Mouse (Mus musculus): Measurements from ENCODE around the gene Borcs7. TPM values are rescaled to one million over a fixed set of nuclear protein-coding genes. Genes with fewer than 3 reads are reported as not detected.
"Not testable (repeated sequence)": the region's sequence is repeated elsewhere in the genome, so short reads cannot be mapped to it uniquely, and the experiment has no call there.

Gene Borcs7
- polyA plus RNA-seq, 1 experiment from 2014 or later, result 10.9 TPM

DNA sequence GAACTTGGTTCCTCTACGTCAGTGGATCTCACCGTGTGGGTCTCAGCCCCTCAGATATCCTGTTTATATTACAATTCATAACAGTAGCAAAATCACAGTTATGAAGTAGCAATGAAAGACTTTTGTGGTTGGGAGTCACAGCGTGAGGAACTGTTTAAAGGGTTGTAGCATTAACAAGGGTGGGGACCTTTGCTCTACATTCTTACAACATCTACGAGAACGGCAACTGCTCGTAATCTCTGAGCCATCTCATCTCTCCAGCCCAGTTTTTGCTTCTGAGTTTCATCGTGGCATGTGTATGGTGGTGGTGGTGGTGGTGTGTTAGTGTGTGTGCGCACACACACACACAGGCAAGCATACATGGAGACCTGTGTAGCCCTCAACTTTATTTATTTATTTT lies 24.5 kb downstream of the Borcs7 start:
- no peaks in the 10 kb centered on the region for H3K36me3 ChIP-seq (ENCODE audit: inconsistent target)
- 96% methylated on average over 7 of the region's 8 CpGs for WGBS (ENCODE audit: missing documents)
- H3K27ac ChIP-seq, result no peak overlapping the region
- no peaks in the 10 kb centered on the region for H3K79me2 ChIP-seq (ENCODE audit: inconsistent target)
- H3K4me3 ChIP-seq (ENCODE audit: inconsistent target), result no peak overlapping the region

DNA sequence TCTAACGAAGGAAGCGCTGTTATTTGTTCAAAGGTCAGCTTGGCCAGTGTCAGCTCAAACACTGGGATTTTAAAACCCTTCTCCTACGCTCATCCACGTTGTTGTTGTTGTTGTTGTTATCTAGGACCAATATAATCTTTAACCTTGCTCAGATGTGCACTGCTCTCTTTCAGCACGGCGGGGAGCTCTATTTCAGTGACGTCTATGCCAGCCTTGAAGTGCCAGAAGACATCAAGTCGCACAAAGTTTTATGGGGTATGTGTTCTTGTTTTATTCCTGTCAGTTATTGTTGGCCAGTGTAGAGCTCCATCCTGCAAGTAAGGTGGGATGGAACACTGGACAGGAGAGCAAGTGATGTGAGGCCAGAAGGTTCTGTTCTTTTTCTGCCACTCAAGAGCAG lies 25.3 kb downstream of the Borcs7 start:
- Histone ChIP-seq H3K36me3 (ENCODE audit: inconsistent target) (no peaks in the 10 kb centered on the region), H3K27ac (no peak overlapping the region), H3K79me2 (ENCODE audit: inconsistent target) (no peaks in the 10 kb centered on the region), H3K4me3 (ENCODE audit: inconsistent target) (no peak overlapping the region)
- 97% methylated on average over 8 of the region's 8 CpGs for WGBS (ENCODE audit: missing documents)

DNA sequence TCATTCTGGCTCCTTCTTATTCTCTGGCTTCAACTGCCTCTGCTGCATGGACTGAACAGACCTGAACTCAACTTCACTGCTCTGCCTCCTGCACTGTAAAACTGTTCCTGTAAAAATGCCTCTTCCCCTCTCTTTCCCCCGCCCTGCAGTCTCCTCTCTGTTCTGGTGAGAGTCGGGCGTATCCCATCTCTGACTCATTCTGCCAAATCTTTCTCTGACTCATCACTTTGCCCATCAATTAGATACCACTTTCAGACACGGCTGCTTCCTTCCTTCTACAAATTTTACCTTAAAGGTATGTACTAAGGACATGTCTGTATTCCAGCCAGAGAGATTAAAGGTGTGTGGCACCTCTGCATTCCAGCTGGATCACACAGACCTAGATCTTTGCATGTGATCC lies 28.4 kb downstream of the Borcs7 start:
- Histone ChIP-seq H3K79me2 (ENCODE audit: inconsistent target) (no peaks in the 10 kb centered on the region), H3K36me3 (ENCODE audit: inconsistent target) (no peaks in the 10 kb centered on the region), H3K27ac (no peak overlapping the region), H3K4me3 (ENCODE audit: inconsistent target) (no peak overlapping the region)
- 56% methylated on average over 4 of the region's 4 CpGs for WGBS (ENCODE audit: missing documents)

DNA sequence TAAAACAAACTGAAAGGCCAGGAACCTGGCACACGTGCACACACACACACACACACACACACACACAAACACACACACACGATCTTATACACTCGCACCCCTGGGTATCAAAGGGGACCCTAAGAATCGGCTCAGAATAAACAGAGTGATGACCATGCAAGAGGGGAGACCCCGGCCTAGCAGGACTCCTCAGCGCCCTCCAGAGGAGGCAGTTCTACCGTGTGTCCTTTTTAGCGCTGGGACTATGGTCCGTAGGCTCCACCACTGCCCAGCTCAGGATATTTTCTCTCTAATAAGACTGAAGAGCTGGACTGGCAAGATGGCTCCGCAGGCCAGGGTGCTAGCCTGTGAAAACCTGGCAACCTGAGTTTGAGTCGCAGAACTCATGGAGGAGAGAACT lies 34.7 kb downstream of the Borcs7 start:
- WGBS (ENCODE audit: missing documents), result 94% methylated on average over 9 of the region's 11 CpGs
- Histone ChIP-seq H3K27ac (no peak overlapping the region), H3K36me3 (ENCODE audit: inconsistent target) (no peaks in the 10 kb centered on the region), H3K79me2 (ENCODE audit: inconsistent target) (no peaks in the 10 kb centered on the region), H3K4me3 (ENCODE audit: inconsistent target) (no peak overlapping the region)

DNA sequence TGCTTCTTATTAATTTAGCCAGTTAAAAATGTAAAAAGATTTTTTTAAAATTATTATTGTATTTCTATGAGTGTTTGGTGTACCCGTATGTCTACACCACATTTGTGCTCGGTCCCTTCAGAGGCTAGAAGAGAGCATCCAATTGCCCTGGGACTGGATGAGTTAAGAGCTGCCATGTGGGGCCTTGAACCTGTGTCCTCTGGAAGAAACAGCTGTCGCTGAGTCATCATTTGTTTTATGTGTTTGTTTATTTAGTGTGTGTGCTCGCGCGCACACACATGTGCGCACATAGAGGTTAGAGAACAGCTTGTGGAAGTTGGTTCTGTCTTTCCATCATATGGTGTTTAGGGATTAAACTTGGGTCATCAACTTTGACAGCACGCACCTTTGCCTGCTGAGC lies 36.4 kb downstream of the Borcs7 start:
- Histone ChIP-seq H3K27ac (no peak overlapping the region), H3K36me3 (ENCODE audit: inconsistent target) (no peaks in the 10 kb centered on the region), H3K4me3 (ENCODE audit: inconsistent target) (no peak overlapping the region), H3K79me2 (ENCODE audit: inconsistent target) (no peaks in the 10 kb centered on the region)
- WGBS (ENCODE audit: missing documents), result 100% methylated on average over 7 of the region's 8 CpGs

DNA sequence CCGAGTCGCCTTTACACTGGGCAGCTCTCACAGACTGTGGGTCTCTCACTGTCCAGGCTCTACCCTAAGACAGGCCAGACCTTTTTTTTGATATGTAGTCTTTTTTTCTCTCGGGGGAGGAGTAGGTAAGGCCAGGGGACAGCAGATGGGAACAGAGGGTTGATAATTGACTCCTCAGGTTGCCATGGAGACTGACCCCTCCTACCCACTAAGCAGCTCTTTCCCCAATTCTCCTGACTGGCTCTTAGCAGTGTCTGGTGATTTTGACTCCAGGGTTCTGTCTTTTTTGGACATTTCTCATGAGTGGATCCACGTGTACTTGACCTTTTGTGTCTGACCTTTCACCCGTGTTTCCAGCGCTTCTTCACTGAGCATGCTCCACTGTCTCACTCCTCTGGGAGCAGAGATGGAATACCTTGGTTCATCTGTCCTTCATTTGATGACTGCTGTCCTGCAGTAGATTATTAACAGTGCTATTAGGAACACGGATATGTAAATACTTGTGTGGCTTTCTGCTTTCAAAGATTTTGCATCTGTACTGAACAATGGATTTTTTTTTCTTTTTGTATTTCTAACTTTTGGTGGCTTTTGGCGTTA lies 37.5 kb downstream of the Borcs7 start:
- Histone ChIP-seq H3K79me2 (ENCODE audit: inconsistent target) (no peaks in the 10 kb centered on the region), H3K36me3 (ENCODE audit: inconsistent target) (no peaks in the 10 kb centered on the region), H3K27ac (no peak overlapping the region), H3K4me3 (ENCODE audit: inconsistent target) (no peak overlapping the region)
- 92% methylated on average over 8 of the region's 8 CpGs for WGBS (ENCODE audit: missing documents)

DNA sequence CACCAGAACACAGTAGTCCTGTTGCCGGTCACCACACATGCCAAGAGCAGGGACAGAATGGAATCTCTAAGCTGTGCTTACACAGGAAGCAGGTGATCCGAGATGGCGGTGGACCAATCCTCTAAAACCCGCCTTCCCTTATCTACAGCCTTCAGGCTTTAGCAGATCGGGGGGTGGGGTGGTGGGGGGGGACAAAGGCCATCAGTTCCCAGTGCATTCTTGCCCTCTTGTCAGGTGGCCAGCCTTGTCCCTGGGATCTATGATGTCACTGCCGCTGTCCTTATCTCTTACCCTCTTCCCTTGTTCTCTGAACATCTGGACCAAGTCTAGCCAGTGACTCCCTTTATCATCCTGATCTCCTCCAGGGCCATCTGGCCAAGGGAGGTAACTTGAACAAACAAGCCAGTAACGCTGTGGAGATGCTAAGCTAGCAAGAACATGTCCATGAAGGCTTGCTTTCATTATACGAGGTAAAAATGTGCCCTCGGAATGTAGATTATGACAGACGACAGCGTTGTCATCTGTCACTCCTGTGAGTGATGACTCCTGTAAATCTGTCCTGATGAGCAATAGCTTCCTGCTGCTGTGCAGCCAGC lies 38.3 kb downstream of the Borcs7 start:
- 80% methylated on average over 11 of the region's 11 CpGs for WGBS (ENCODE audit: missing documents)
- H3K27ac ChIP-seq, result no peak overlapping the region
- H3K36me3 ChIP-seq (ENCODE audit: inconsistent target), result no peaks in the 10 kb centered on the region
- no peak overlapping the region for H3K4me3 ChIP-seq (ENCODE audit: inconsistent target)
- H3K79me2 ChIP-seq (ENCODE audit: inconsistent target), result no peaks in the 10 kb centered on the region

DNA sequence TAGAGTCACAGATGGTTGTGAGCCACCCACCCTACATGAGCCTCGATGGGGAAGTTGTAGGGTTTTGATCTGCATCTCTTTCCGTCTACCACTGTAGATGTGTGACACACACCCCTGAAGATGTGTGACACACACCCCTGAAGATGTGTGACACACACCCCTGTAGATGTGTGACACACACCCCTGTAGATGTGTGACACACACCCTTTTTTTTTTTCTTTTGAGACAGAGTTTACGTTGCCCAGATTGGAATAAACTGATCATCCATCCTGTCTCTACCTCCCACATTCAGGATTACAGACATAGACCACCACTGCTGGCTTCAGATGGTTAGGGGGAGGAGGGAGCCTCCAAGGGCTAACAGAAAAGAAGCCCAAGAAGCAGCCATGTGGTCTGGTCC lies 39.2 kb downstream of the Borcs7 start:
- Histone ChIP-seq H3K27ac (no peak overlapping the region), H3K36me3 (ENCODE audit: inconsistent target) (no peaks in the 10 kb centered on the region), H3K79me2 (ENCODE audit: inconsistent target) (no peaks in the 10 kb centered on the region), H3K4me3 (ENCODE audit: inconsistent target) (no peak overlapping the region)
- WGBS (ENCODE audit: missing documents), result 67% methylated on average over 3 of the region's 3 CpGs

DNA sequence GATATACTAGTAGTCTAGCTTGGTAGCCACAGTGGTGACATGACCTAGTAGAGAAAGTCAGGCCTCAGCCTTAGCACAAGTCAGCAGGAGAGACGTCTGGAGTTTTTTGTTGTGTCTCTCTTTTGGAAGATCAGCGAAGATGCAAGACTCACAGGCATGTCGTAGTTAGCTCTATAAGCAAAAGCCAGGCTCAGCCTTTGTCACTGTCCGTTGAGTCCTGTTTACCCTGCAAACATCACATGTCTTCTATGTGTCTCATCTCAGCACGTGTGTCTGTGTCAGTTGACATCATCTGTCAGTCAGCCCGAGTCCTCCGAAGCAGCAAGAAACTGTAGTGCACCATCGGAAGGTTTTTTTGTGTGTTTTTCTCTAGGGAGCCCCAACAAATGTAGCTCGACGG lies 41.6 kb downstream of the Borcs7 start:
- WGBS (ENCODE audit: missing documents), result 95% methylated on average over 10 of the region's 10 CpGs
- H3K27ac ChIP-seq, result no peak overlapping the region
- H3K4me3 ChIP-seq (ENCODE audit: inconsistent target), result no peak overlapping the region
- no peaks in the 10 kb centered on the region for H3K36me3 ChIP-seq (ENCODE audit: inconsistent target)
- no peaks in the 10 kb centered on the region for H3K79me2 ChIP-seq (ENCODE audit: inconsistent target)

DNA sequence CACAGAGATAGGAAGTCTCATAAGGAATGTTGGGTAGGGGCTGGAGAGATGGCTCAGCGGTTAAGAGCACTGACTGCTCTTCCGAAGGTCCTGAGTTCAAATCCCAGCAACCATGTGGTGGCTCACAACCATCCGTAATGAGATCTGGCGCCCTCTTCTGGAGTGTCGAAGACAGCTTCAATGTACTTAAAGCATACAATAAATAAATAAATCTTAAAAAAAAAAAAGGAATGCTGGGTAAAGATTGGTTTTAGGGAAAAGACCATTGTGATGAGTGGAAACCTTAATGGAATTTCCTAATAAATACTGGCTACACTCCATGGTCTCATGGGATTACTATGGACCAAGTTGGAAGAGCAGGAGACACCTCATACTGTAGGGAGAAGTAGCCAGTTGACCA lies 43.0 kb downstream of the Borcs7 start:
- not testable (repeated sequence) for H3K79me2 ChIP-seq (ENCODE audit: inconsistent target); H3K36me3 ChIP-seq (ENCODE audit: inconsistent target); H3K4me3 ChIP-seq (ENCODE audit: inconsistent target); H3K27ac ChIP-seq
- 86% methylated on average over 5 of the region's 5 CpGs for whole genome bisulfite sequencing (ENCODE audit: missing documents)

DNA sequence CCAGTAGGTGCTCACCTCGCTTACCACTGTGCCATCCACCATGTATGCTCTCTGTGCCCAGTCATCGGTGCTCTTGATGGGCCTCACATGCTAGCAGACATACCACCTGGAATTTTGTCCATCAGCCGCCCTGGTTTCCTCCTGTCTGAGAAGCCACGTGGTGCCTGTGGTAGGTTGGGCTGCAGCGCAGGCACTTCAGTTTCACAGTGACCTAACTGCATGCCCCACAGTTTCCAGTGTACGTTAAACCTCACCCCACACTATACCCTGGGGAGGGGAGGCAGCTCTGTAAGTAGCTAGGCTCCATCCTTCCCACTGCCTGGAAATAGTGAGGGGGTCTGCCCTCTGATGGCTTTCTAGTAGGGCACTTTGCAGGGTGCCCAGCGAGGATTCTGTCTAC lies 43.9 kb downstream of the Borcs7 start:
- 100% methylated on average over 6 of the region's 7 CpGs for WGBS (ENCODE audit: missing documents)
- Histone ChIP-seq H3K4me3 (ENCODE audit: inconsistent target) (no peak overlapping the region), H3K27ac (no peak overlapping the region), H3K36me3 (ENCODE audit: inconsistent target) (no peaks in the 10 kb centered on the region), H3K79me2 (ENCODE audit: inconsistent target) (no peaks in the 10 kb centered on the region)

DNA sequence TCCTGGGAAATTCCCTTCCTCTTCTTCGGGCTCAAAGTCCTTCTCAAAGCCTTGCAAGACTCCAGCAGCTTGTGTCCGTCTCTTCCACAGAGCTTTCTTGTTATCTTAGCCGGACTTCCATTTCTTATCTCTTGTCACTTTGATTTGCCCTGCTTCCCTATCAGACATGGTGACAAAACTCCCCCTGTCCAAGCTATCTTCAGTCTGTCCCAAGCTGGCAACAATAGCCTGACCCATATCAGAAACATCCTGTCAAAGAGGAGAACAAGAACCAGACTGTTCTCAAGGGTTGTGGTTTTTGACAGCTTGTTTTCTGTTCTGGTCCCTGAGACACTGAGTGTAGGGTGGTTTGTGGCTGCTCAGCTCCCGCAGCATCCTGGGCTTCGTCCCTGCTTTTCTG lies 45.5 kb downstream of the Borcs7 start:
- WGBS (ENCODE audit: missing documents), result 74% methylated on average over 4 of the region's 5 CpGs
- no peaks in the 10 kb centered on the region for H3K79me2 ChIP-seq (ENCODE audit: inconsistent target)

DNA sequence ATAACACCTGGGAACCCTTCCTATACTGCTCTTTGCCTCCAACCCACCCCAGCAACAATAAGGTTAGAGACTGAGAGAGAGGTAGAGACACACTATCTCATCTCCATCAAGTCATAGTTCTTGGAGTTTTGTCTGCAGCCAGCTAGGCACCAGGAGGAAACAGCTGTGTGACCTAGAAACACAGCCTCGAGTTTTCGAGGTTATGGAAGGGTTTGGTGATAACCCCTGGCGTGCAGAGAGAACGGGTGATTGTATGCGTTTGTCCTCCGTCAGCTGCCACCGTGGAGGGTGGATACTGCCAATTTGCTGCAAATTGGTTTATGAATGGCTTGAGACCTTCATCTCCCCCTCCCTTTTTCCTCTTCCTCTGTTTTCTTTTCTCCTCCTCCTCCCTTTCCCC lies 47.4 kb downstream of the Borcs7 start:
- 67% methylated on average over 7 of the region's 7 CpGs for WGBS (ENCODE audit: missing documents)
- H3K79me2 ChIP-seq (ENCODE audit: inconsistent target), result no peaks in the 10 kb centered on the region
- H3K36me3 ChIP-seq (ENCODE audit: inconsistent target), result no peaks in the 10 kb centered on the region
- H3K4me3 ChIP-seq (ENCODE audit: inconsistent target), result no peak overlapping the region
- no peak overlapping the region for H3K27ac ChIP-seq

More for the DNA sequence above, 45.5 kb downstream of the Borcs7 start:
- H3K4me3 ChIP-seq (ENCODE audit: inconsistent target), result no peak overlapping the region
- no peak overlapping the region for H3K27ac ChIP-seq
- H3K36me3 ChIP-seq (ENCODE audit: inconsistent target), result no peaks in the 10 kb centered on the region

DNA sequence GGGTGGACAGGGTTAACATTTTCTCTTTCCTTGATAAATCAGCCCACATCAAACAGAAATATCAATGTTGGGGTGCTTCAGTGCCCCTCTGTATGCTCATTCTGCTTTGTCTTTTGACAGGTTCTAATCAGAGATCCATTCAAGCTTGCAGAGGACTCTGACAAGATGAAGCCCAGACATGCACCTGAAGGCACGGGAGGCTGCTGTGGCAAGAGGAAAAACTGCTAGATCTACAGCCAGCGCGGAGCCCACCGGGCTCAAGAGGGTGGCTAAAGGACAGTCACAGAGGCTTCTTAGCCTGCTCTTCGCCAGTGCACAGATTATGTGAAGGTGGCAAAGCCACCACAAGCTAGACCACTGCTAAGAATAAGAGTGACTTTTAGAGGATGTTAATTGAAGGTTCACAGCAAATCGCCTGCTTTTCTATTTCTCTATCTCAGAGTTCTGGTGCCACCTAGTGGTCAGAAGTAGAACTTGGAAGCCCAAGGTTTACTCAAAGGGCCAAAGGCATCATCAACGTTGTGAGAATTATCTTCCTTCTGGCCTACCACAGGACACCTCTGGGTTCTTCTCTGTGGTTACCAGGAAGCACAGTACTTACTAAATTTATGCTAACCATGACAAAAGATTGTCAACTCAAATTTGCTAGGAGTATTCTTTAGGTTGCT lies 50.8 kb downstream of the Borcs7 start:
- no peak overlapping the region for H3K27ac ChIP-seq
- H3K4me3 ChIP-seq (ENCODE audit: inconsistent target), result no peak overlapping the region
- no peaks in the 10 kb centered on the region for H3K79me2 ChIP-seq (ENCODE audit: inconsistent target)
- 62% methylated on average over 7 of the region's 7 CpGs for WGBS (ENCODE audit: missing documents)
- H3K36me3 ChIP-seq (ENCODE audit: inconsistent target), result no peaks in the 10 kb centered on the region

DNA sequence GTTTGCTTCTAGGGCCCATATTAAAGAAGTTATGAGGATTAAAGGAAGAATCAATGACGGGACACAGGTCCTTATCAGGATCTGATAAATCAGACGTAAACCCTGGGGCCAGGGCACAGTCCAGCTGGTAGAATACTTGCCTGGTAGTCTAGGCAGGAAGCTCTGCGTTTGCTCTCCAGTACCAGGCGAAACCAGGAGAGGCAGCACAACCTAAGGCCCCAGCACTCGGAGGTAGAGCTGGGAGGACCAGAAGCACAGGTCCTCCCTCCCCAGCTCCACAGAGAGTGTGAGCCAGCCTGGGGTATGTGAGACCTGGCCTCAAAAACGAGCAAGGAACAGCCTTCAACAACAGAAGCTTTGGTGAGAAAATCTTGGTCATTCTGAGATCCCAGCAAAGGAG lies 51.9 kb downstream of the Borcs7 start:
- H3K36me3 ChIP-seq (ENCODE audit: inconsistent target), result no peaks in the 10 kb centered on the region
- no peaks in the 10 kb centered on the region for H3K79me2 ChIP-seq (ENCODE audit: inconsistent target)
- no peak overlapping the region for H3K27ac ChIP-seq
- WGBS (ENCODE audit: missing documents), result 68% methylated on average over 5 of the region's 6 CpGs
- H3K4me3 ChIP-seq (ENCODE audit: inconsistent target), result no peak overlapping the region

All from macrophage (primary cell).